Mouse (Mus musculus): ENCODE data around the gene Ctsh.

Ctsh gene

DNA sequence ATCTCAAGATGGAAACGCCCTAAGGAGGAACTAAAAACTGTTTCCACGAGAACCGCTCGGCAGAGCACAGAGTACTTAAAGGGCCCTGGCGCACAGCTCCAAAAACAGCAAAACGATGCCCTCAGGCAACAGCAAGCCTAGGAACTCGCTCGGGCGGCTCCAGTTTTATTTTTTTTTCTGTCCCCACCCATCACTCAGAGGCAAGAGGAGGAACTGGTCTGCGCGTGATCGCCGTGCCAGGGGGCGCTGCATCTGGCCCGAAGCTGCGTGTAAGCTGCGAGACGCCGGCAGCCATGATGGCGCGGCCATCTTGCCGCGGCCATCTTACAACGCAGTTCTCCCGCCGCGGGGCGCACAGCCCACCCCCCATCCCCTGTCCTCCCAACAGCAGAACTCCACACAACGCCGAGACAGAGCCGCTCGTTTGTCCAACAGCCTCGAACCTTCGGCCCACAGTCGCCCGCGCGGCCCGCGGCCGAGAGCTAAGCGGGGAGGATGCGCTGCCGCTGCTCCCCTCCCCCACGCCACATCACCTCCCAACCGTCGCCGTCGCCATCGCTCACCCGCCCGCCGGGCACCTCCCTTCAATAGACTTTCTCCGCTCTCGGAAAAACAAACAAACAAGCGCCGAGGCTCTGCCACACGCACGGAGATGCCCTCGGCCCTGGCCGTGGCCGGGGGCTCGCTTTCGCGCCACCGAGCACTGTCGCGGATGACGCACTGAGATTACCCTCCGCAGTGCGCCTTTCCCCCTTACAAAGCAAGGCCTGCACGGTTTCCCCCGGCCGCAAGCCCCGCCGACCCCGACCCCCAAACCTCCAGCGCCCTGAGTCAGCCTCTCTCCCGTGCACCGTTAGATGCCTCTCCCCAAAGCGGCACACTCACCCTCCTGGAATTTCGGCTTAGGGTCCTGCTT is 60.0 kb downstream of the Ctsh start:
- peak; percentile 87 for DNase-seq (ENCODE audit: low spot score)

DNA sequence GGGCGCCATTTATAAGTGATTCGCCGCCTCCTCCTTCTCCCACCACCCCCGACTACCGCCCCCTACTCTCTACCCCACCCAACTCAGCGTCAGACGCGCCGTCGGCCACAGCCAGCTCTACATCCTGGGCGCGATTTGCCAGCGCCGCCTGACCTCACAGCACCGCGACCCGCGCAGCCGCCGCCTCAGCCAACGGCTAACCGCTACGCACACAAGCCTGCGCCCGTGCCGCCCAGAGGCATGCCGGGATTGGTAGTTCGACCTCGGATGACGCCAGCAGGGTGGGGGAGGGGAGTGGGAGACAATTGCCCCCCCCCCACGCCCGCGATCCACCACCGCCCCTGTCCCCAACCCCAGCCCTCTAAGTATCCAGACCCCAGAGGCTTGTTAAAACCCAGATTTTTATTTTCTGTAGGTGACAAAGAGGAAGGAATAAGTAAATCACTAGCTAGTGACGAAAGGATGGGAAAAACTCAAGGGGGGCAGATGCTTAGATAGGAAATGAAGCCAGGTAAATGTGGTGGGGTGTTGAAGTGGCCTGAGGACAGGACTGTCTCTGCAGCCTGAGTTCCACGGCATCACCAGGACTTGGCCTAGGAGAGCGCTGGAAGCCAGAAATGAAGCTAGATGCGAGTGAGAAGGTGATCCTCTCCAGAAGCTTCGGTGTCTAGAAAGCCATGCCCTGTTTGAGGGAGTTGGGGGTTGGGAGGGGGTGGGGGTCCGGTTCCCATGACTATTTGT is 60.8 kb downstream of the Ctsh start, which contains the start of gene Morf4l1:
Morf4l1 (minus strand) TSS at position 208 of the 741 bp plus-strand sequence.
- peak; percentile 86 for DNase-seq (ENCODE audit: low spot score)

DNA sequence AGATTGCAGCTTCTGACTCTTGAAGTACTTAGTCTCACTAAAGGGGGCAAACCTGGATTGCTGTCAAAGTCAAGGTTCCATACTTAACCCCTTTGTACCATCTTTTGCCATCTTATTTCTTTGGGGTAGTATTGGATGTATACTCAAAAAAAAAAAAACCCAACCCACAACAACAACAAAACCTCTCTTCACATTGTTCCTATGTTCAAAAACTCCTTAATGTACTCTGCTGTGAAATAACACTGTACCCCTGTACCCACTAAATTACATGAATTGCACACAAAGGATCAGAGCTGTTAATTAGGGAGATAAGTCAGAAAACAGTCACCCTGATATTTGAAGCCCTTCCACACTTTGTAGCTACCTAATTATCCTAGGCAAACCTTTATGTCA is 61.4 kb downstream of the Ctsh start:
- no peak for DNase-seq (ENCODE audit: low spot score)

DNA sequence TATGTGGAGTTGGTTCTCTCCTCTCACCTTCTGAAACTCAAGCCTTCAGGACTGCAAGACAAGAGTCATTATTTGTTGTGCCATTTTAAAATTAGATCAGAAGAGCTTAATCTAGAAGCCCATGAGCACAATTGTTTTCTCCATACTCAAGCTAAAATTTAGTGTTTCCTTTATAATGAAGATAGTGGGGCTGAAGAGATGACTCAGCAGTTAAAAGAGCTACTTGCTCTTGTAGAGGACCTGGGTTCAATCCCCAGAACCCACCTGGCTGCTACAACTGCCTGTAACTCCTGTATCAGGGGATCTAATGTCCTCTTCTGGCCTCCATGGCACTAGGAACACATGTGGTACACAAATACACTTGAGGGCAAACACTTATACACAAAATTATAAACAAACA is 63.3 kb downstream of the Ctsh start:
- no peak for DNase-seq (ENCODE audit: low spot score)

DNA sequence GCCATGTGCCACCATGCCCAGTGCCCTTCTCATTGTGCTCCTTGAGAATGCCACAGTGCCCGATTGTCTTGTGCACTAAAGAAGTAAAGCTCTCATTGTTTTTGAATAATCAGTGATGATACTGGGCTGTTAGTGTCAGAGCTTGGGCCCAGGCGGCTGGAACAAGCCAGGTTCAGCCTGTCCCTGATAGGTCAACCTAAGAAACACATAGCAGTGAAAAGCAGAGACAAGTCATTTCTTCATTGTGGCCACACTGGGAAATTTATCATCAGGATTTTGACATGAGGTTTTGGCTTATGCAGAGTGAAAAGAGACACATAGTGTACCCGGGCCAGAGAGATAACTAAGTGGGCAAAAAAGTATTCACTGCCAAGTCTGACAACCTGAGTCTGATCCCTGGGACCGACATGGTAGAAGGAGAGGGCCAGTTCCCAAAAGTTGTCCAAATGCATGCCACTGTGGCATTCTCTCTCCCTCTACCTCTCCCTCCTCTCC is 68.3 kb downstream of the Ctsh start:
- no peak for DNase-seq (ENCODE audit: low spot score)

DNA sequence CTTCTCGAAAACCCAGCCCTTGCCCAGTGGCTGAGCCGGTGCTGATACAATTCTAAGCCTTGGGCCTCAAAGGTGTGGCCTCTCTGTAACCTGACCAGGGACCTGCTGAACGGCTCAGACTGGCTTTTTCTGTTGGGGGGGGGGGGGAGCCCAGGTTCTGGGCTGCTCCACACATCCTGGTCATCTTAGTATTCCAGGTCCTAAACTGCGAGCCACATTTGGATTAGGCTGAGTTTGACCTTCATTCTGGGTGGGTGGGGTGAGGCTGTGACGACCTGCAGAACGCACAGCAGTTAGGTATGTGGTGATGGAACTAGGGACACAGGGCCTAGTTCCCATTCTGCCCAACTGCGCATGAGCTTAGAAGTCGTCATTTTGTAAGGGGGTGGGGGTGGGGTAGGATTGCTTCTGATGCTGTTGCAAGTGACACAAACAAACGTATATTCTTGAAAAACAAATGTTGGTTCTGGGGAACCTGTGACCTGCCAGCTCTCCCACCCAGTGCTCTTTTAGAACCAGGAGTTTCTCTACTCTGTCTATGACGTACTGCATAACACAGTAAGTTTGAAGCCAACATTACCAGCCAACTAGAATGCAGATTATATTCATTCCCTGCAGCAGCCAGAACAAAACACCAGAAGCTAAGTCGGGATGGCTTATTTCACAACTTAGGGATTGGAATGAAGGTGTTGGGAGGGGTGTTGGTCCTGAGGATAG is 70.4 kb downstream of the Ctsh start:
- no peak for DNase-seq (ENCODE audit: low spot score)

DNA sequence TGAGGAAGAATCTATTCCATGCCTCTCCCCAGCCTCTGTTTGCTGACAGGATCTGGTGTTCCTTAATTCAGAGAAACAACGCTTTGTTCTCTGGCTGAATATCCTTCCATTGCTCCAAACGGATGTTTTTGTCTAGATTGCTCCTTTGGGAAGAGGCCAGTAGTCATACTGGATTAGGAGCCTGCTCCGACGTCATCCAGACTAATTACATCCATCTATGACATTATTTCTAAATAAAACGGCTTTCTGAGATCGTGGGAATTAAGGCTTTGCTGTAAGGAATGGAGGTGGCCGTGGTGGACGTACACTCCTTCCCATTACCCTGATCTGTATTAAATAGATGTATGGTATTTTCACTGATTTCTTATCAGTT is 70.9 kb downstream of the Ctsh start:
- DNase-seq (ENCODE audit: low spot score) = no peak

All from spleen, adult 12 weeks (tissue).